Mouse (Mus musculus): ENCODE measurements around the gene B3gntl1. TPM values are rescaled to one million over a fixed set of nuclear protein-coding genes. Genes with fewer than 3 reads are reported as not detected.

The B3gntl1 gene
- polyA plus RNA-seq, 1 experiment: 5.5 TPM

DNA sequence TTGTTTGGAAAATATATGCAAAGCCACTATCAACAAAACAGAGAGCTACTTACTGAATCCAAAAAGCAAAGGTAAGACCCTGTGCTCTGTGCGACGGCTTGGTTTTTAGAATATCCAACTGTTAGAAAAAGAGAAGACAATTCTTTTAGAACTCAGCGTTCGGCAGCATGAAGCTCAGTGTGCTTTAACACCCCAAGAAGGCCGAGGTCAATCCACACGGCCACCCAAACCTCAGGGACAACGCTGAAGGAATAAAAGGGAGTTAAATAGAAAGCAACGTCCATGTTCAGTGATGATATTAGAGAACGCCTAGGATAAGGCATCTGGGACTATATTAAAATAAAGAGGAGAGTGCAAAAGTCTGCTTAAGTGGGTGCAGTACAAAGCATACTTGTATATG is 21.4 kb downstream of the B3gntl1 start:
- no peak for DNase-seq
- Histone ChIP-seq H3K27me3 (ENCODE audit: control insufficient read depth, insufficient read depth, low read length) (no peaks in the 10 kb centered on the region), H3K4me1 (ENCODE audit: control insufficient read depth, insufficient read depth, low read length) (no peaks in the 10 kb centered on the region), H3K4me3 (replicated peaks; ENCODE audit: insufficient read depth, low read depth, low read length) (no peak overlapping the region), H3K27ac (ENCODE audit: insufficient read depth, low read length) (no peak overlapping the region)
- no peak for TF ChIP-seq CTCF (IDR thresholded peaks at IDR 0.05; ENCODE audit: borderline replicate concordance, insufficient read depth, low read depth, low read length)
- no peak for TF ChIP-seq POLR2A (IDR thresholded peaks at IDR 0.05; ENCODE audit: borderline replicate concordance, insufficient read depth, low read length)
- 98% methylated on average over 9 of the region's 9 CpGs for WGBS

- Histone ChIP-seq H3K4me1 (ENCODE audit: control insufficient read depth, insufficient read depth, low read length) (no peaks in the 10 kb centered on the region), H3K27ac (ENCODE audit: insufficient read depth, low read length) (no peak overlapping the region), H3K4me3 (replicated peaks; ENCODE audit: insufficient read depth, low read depth, low read length) (no peak overlapping the region), H3K27me3 (ENCODE audit: control insufficient read depth, insufficient read depth, low read length) (no peaks in the 10 kb centered on the region)
- no peak for DNase-seq
- TF ChIP-seq POLR2A (IDR thresholded peaks at IDR 0.05; ENCODE audit: borderline replicate concordance, insufficient read depth, low read length): no peak
- WGBS: 92% methylated on average over 11 of the region's 11 CpGs
These were observed 22.3 kb downstream of the B3gntl1 start for GRCm38 (mm10) chr11:121650668-121651067.

- no peaks in the 10 kb centered on the region for H3K27me3 ChIP-seq (ENCODE audit: control insufficient read depth, insufficient read depth, low read length)
- no peak overlapping the region for H3K27ac ChIP-seq (ENCODE audit: insufficient read depth, low read length)
- H3K4me3 ChIP-seq (replicated peaks; ENCODE audit: insufficient read depth, low read depth, low read length): no peak overlapping the region
- 41% methylated on average over 10 of the region's 10 CpGs for WGBS
- no peak for TF ChIP-seq POLR2A (IDR thresholded peaks at IDR 0.05; ENCODE audit: borderline replicate concordance, insufficient read depth, low read length)
- TF ChIP-seq CTCF (IDR thresholded peaks at IDR 0.05; ENCODE audit: borderline replicate concordance, insufficient read depth, low read depth, low read length): no peak
- H3K4me1 ChIP-seq (ENCODE audit: control insufficient read depth, insufficient read depth, low read length): no peaks in the 10 kb centered on the region
- peak in 1 of 2 experiments; percentile 32 for DNase-seq
These were observed 23.1 kb downstream of the B3gntl1 start for GRCm38 (mm10) chr11:121649900-121650299.

- TF ChIP-seq CTCF (IDR thresholded peaks at IDR 0.05; ENCODE audit: borderline replicate concordance, insufficient read depth, low read depth, low read length): no peak
- TF ChIP-seq POLR2A (IDR thresholded peaks at IDR 0.05; ENCODE audit: borderline replicate concordance, insufficient read depth, low read length): no peak
- no peaks in the 10 kb centered on the region for H3K27me3 ChIP-seq (ENCODE audit: control insufficient read depth, insufficient read depth, low read length)
- DNase-seq: no peak
- H3K4me3 ChIP-seq (replicated peaks; ENCODE audit: insufficient read depth, low read depth, low read length): no peak overlapping the region
- H3K4me1 ChIP-seq (ENCODE audit: control insufficient read depth, insufficient read depth, low read length): no peaks in the 10 kb centered on the region
- 72% methylated on average over 5 of the region's 5 CpGs for WGBS
- no peak overlapping the region for H3K27ac ChIP-seq (ENCODE audit: insufficient read depth, low read length)
These were observed 24.8 kb downstream of the B3gntl1 start for GRCm38 (mm10) chr11:121648166-121648565.

DNA sequence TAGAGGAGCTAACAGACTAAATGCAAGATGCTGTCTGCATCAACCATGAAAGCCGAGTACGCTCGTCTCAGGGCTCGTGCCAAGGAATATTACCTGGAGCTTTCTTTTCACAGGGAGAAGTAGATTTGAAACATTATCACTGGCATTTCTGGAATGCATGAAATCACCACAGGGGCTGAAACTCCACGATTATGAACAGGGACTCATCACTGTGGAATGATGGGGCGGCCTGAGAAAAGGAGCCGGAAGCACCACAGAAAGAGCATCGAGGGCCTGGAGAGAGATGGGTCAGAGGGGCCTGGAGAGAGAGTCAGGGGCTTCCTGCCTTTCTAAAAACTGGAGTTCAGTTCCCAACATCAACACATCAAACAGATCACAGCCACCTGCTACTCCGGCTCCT is 25.6 kb downstream of the B3gntl1 start:
- WGBS: 81% methylated on average over 9 of the region's 9 CpGs
- Histone ChIP-seq H3K27me3 (ENCODE audit: control insufficient read depth, insufficient read depth, low read length) (no peaks in the 10 kb centered on the region), H3K4me3 (replicated peaks; ENCODE audit: insufficient read depth, low read depth, low read length) (no peak overlapping the region), H3K27ac (ENCODE audit: insufficient read depth, low read length) (no peak overlapping the region), H3K4me1 (ENCODE audit: control insufficient read depth, insufficient read depth, low read length) (peaks cover 3% of the 10 kb centered on the region; the same call in 1 of the 2 replicates)
- DNase-seq: no peak
- TF ChIP-seq CTCF (IDR thresholded peaks at IDR 0.05; ENCODE audit: borderline replicate concordance, insufficient read depth, low read depth, low read length): no peak
- TF ChIP-seq POLR2A (IDR thresholded peaks at IDR 0.05; ENCODE audit: borderline replicate concordance, insufficient read depth, low read length): no peak

GRCm38 (mm10) chr11:121645394-121645793 is 27.6 kb downstream of the B3gntl1 start:
- TF ChIP-seq CTCF (IDR thresholded peaks at IDR 0.05; ENCODE audit: borderline replicate concordance, insufficient read depth, low read depth, low read length) (no peak), POLR2A (IDR thresholded peaks at IDR 0.05; ENCODE audit: borderline replicate concordance, insufficient read depth, low read length) (no peak)
- Histone ChIP-seq H3K4me3 (replicated peaks; ENCODE audit: insufficient read depth, low read depth, low read length) (no peak overlapping the region), H3K4me1 (ENCODE audit: control insufficient read depth, insufficient read depth, low read length) (peaks cover 5% of the 10 kb centered on the region; the same call in 1 of the 2 replicates), H3K27me3 (ENCODE audit: control insufficient read depth, insufficient read depth, low read length) (no peaks in the 10 kb centered on the region), H3K27ac (ENCODE audit: insufficient read depth, low read length) (no peak overlapping the region)
- 71% methylated on average over 6 of the region's 6 CpGs for WGBS
- no peak for DNase-seq

- no peak for TF ChIP-seq POLR2A (IDR thresholded peaks at IDR 0.05; ENCODE audit: borderline replicate concordance, insufficient read depth, low read length)
- TF ChIP-seq CTCF (IDR thresholded peaks at IDR 0.05; ENCODE audit: borderline replicate concordance, insufficient read depth, low read depth, low read length): no peak
- 19% methylated on average over 2 of the region's 2 CpGs for WGBS
- peak; percentile 64 to 66 for DNase-seq
- Histone ChIP-seq H3K4me3 (replicated peaks; ENCODE audit: insufficient read depth, low read depth, low read length) (no peak overlapping the region), H3K4me1 (ENCODE audit: control insufficient read depth, insufficient read depth, low read length) (peaks cover 5% of the 10 kb centered on the region; the same call in 1 of the 2 replicates), H3K27ac (ENCODE audit: insufficient read depth, low read length) (no peak overlapping the region), H3K27me3 (ENCODE audit: control insufficient read depth, insufficient read depth, low read length) (no peaks in the 10 kb centered on the region)
These were observed 31.3 kb downstream of the B3gntl1 start for GRCm38 (mm10) chr11:121641501-121642145.

DNA sequence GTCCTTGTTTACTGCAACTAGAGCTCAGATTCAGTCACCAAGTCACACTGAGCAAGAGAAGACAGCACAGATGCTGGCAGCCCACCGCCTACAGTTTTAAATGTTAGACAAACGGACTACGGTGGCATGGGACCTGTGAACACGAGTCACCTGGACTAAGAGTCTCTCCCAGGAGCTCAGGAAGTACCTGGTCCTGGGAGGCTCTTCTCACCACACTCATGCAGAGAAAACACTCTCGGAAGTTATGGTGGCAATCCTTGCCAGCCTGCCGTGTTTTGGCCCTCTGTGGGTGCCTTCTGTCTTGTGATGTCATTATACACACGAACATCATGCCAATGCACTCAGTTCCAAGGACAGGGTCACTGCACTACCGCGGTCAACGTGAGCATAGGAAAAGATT is 36.3 kb downstream of the B3gntl1 start:
- 83% methylated on average over 10 of the region's 10 CpGs for WGBS
- Histone ChIP-seq H3K27ac (ENCODE audit: insufficient read depth, low read length) (no peak overlapping the region), H3K4me3 (replicated peaks; ENCODE audit: insufficient read depth, low read depth, low read length) (no peak overlapping the region), H3K4me1 (ENCODE audit: control insufficient read depth, insufficient read depth, low read length) (peaks cover 2% of the 10 kb centered on the region; the same call in 1 of the 2 replicates), H3K27me3 (ENCODE audit: control insufficient read depth, insufficient read depth, low read length) (no peaks in the 10 kb centered on the region)
- TF ChIP-seq POLR2A (IDR thresholded peaks at IDR 0.05; ENCODE audit: borderline replicate concordance, insufficient read depth, low read length) (no peak), CTCF (IDR thresholded peaks at IDR 0.05; ENCODE audit: borderline replicate concordance, insufficient read depth, low read depth, low read length) (no peak)
- no peak for DNase-seq
